Mouse (Mus musculus) heart, adult 2 months (tissue): ENCODE data around the gene Sept1. TPM values are rescaled to one million over a fixed set of nuclear protein-coding genes. Genes with fewer than 3 reads are reported as not detected.

Experiments
- DNase-seq, 2 experiments: peaks; one replicate each; pipeline ENCODE4 v3.0.0; 2021
- H3K27ac ChIP-seq: fragments of 200-600 bp; 2 replicates; pipeline ENCODE4 v1.8.1; 2022
- H3K27me3 ChIP-seq: fragments of 200-500 bp; 2 replicates; pipeline ENCODE4 v1.6.1; 2012; ENCODE audit warnings: mild to moderate bottlenecking, low read length, inconsistent platforms, mixed read lengths; ENCODE audit not compliant: control insufficient read depth, insufficient read depth
- H3K36me3 ChIP-seq: fragments of 200-500 bp; 2 replicates; pipeline ENCODE4 v1.6.1; 2012; ENCODE audit warnings: low read length, inconsistent platforms; ENCODE audit not compliant: control insufficient read depth, insufficient read depth
- H3K4me1 ChIP-seq: fragments of 200-500 bp; 2 replicates; pipeline ENCODE4 v1.6.1; 2011; ENCODE audit warnings: low read length; ENCODE audit not compliant: control insufficient read depth, insufficient read depth
- H3K4me3 ChIP-seq: fragments of 200-600 bp; 2 replicates; pipeline ENCODE4 v1.8.1; 2022
- H3K79me2 ChIP-seq: fragments of 200-500 bp; replicated peaks from 2 replicates; pipeline ENCODE4 v1.6.1; 2012; ENCODE audit warnings: mild to moderate bottlenecking, inconsistent platforms, low read length, moderate library complexity, mixed read lengths; ENCODE audit not compliant: control insufficient read depth, insufficient read depth
- H3K9ac ChIP-seq: fragments of 200-500 bp; 2 replicates; pipeline ENCODE4 v1.6.1; 2012; ENCODE audit warnings: low read depth, mild to moderate bottlenecking, control low read depth, inconsistent platforms, low read length, mixed read lengths
- CTCF ChIP-seq: fragments of 200-600 bp; IDR thresholded peaks from 2 replicates; pipeline ENCODE4 v1.8.1; 2022; ENCODE audit warnings: antibody characterized with exemption, mild to moderate bottlenecking, moderate library complexity
- EP300 ChIP-seq: fragments of 200-500 bp; IDR thresholded peaks from 2 replicates; pipeline ENCODE4 v1.6.1; 2011; ENCODE audit warnings: low read depth, low read length, control low read depth; ENCODE audit not compliant: insufficient read depth
- POLR2A ChIP-seq: fragments of 200-500 bp; IDR thresholded peaks from 2 replicates; pipeline ENCODE4 v1.6.1; 2011; ENCODE audit warnings: mild to moderate bottlenecking, low read depth, low read length, control low read depth; ENCODE audit not compliant: insufficient read depth
- WGBS: fragments of 180-500 bp; shearing (Covaris S2); methylation state at CpG from one replicate; pipeline ENCODE4 v1.1.7; 2018; 5-methylcytosine and 5-hydroxymethylcytosine counted together
- intact Hi-C: fragments of 180-260 bp; cut with DNase I; formaldehyde crosslinking; loops from one replicate; pipeline ENCODE4 v1.15.1; 2025
- polyA plus RNA-seq: library from polyadenylated mRNA; depleted of rRNA; stranded (reverse); fragments of >200 nt; gene quantifications from 2 replicates; pipeline ENCODE4 v1.2.3, GENCODE M21; 2012
- total RNA-seq, 2 experiments: library from RNA; stranded (reverse); gene quantifications; 2 replicates each; pipeline ENCODE4 v1.2.3; 2021

Sept1 gene
- total and polyA plus RNA-seq, 3 experiments: 2.5 to 13.0 (median 4.7) TPM

DNA sequence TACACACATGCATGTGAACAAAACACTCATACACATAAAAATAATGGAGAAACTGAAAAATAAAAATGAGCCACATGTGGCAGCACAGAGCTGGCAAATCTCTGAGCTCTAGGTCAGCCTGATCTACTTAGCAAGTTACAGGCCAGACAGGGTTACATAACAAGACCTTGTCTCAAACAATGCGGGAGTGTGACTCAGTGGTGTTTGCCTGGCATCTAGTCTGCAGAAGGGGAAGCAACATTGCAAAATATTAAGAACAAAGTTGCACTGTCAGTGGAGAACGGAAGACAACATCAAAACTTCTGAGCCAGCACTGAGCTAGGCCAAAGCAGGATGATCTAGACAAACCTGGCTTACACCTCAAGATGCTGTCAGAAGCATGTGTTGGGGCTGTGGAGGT, 37.3 kb upstream of the Sept1 start:
- Histone ChIP-seq H3K27me3 (no peaks in the 10 kb centered on the region), H3K4me3 (no peak overlapping the region), H3K9ac (no peak overlapping the region), H3K36me3 (peaks cover 5% of the 10 kb centered on the region; the same call in 1 of the 2 replicates), H3K27ac (no peak overlapping the region), H3K79me2 (no peaks in the 10 kb centered on the region), H3K4me1 (peaks cover 5% of the 10 kb centered on the region)
- 76% methylated on average over 2 of the region's 2 CpGs for WGBS
- intact Hi-C loops: no loop called here
- DNase-seq: no peak
- TF ChIP-seq EP300 (no peak), POLR2A (no peak), CTCF (no peak)

DNA sequence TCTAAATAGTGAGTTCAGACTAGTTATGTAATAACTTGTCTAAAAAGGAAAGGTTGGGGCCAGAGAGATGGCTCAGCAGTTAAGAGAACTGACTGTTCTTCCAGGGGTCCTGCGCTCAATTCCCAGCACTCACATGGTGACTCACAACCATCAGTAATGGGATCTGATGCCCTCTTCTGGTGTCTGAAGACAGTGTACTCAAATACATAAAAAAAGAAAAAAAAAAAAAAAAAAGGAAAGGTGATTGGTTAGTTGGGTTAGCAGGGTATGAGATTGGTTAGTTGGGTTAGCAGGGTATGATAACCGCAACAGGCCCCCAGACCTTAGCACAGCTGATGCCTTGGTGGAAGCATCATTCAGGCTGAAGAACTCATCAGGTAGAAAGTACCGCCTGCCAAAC, 30.6 kb upstream of the Sept1 start:
- no peak for DNase-seq
- no peak overlapping the region for H3K9ac ChIP-seq
- no peak overlapping the region for H3K27ac ChIP-seq
- H3K4me1 ChIP-seq: peaks cover 2% of the 10 kb centered on the region
- intact Hi-C loops: loop anchor here (5.0 kb wide), 1 partner anchor 44 kb away; no protein-coding TSS in a partner anchor
- no peak overlapping the region for H3K4me3 ChIP-seq
- no peaks in the 10 kb centered on the region for H3K79me2 ChIP-seq
- TF ChIP-seq CTCF (no peak), EP300 (no peak), POLR2A (no peak)
- no peaks in the 10 kb centered on the region for H3K27me3 ChIP-seq
- H3K36me3 ChIP-seq: no peaks in the 10 kb centered on the region
- 89% methylated on average over 3 of the region's 3 CpGs for WGBS

DNA sequence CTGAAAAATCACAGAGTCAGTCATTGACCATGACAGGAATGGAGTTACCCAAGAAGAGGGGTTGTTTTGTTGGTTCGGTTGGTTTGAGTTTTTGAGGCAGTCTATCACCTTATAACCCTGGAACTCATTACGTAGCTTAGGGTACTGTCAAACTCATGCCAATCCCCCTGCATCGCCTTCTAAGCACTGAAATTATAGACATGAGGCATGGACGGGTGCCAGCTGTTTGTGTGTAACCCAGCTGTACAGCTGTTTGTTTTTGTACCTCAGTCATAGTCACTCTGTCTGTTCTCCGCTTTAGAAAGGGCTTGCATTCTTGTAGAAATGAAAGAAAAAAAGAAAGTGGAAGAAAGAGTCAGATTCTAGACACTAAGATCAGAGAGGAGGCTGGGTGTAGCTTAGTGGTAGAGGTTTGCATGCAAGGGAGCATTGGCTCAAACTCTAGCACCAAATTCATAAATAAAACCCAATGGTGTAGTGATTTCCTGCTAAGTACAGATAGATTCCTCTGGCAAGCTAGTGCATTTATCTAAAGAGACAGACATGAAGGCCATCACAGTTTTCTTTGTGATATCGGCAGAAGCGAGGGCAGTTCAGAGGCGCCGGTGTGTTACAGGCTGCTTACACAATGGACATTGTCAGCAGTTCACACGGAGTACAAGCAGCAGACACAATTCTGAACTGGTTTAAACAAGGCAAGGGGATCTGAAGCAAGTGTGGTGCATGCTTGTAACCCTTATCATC, 29.5 kb upstream of the Sept1 start:
- H3K4me3 ChIP-seq: no peak overlapping the region
- H3K27me3 ChIP-seq: no peaks in the 10 kb centered on the region
- TF ChIP-seq POLR2A: no peak
- TF ChIP-seq EP300: no peak
- TF ChIP-seq CTCF: no peak
- H3K4me1 ChIP-seq: peaks cover 2% of the 10 kb centered on the region
- H3K27ac ChIP-seq: no peak overlapping the region
- H3K9ac ChIP-seq: no peak overlapping the region
- H3K79me2 ChIP-seq: no peaks in the 10 kb centered on the region
- no peaks in the 10 kb centered on the region for H3K36me3 ChIP-seq
- intact Hi-C loops: loop anchor here (5.0 kb wide), 1 partner anchor 45 kb away; no protein-coding TSS in a partner anchor
- no peak for DNase-seq
- WGBS: 71% methylated on average over 10 of the region's 10 CpGs

DNA sequence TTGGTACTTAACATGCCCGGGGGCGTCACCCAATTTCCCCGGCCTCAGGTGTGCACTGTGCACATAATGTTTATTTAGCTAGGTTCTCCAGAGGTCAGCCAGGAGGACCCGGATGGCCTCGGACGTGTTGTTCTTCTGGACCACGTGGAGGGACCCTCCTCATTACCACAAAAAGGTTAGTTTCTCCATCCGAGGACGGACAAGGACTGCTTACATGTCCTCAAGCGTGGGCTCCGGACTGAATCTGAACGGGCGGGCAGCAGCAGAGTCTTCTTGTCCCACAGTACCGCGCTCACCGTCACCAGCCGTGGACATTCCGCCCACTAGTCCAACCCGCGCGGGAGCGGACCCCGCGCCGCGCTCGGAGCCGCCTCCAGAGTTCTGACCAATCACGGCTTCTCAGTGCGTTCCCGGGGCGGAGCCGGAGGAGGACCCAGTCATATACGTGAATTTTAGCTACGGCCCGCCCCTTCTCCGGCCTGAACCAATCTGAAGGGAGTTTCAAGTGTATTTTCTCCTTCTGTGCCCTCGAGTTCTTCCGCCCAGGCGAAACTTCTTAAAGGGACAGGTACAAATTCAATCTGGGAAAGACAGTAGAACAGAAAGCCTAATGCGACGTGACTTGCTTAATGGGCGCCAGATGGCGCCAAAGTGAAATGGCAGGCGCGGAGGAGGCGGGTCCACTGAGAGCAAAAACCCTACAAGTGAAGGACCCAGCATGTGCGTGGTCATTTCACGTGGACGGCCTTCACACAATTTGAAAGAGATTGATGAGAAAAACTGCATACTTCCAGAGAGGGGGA, 27.6 kb upstream of the Sept1 start, which contains the start of gene Dctpp1:
Gene Dctpp1, minus strand, starts transcription at position 401 of the 803 bp plus-strand sequence.
- intact Hi-C loops: loop anchor here (2.0 to 5.0 kb wide), 2 partner anchors 14 to 47 kb away; partner anchors contain the start of gene Sephs2
- Histone ChIP-seq H3K79me2 (no peaks in the 10 kb centered on the region), H3K27ac (peak within 1 kb of the TSS; percentile 59; the same call in 1 of the 2 replicates)

DNA sequence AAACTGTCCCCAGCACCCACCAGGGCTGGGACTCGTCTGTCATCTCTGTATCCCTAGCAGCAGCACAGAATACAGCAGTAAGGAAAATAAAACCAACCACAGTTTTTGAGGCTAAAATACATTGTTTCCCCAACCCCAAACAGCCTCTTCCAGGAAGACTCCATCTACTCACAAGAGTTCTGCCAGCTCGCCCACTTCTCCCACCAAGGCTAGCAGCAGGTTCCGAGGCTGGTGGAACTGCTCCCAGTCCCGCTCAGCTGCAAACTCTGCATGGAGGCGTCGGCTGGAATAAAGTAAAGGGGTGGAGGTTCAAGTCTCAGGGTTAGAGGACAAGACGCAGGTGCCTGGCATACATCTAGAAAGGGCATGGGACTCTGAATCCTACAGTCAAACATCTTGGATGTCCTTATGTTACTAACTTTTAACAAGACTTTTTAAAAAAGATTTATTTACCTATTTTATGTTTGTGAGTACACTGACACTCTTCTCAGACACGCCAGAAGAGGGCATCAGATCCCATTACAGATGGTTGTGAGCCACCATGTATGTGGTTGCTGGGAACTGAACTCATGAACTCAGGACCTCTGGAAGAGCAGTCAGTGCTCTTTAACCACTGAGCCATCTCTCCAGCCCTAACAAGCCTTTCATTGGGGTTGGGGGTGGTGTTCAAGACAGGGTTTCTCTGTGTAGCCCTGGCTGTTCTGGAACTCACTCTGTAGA, 26.4 kb upstream of the Sept1 start:
- H3K4me1 ChIP-seq: peaks cover 4% of the 10 kb centered on the region
- H3K79me2 ChIP-seq: no peaks in the 10 kb centered on the region
- WGBS: 77% methylated on average over 8 of the region's 8 CpGs
- H3K36me3 ChIP-seq: no peaks in the 10 kb centered on the region
- H3K9ac ChIP-seq: no peak overlapping the region
- H3K27ac ChIP-seq: no peak overlapping the region
- intact Hi-C loops: no loop called here
- no peaks in the 10 kb centered on the region for H3K27me3 ChIP-seq
- no peak for DNase-seq
- TF ChIP-seq EP300: no peak
- TF ChIP-seq CTCF: no peak
- no peak for TF ChIP-seq POLR2A
- no peak overlapping the region for H3K4me3 ChIP-seq

More for the DNA sequence above, 27.6 kb upstream of the Sept1 start, which contains the start of gene Dctpp1:
- DNase-seq: peak; percentile 96 to 99
- peak within 1 kb of the TSS; percentile 66 for H3K9ac ChIP-seq
- H3K4me1 ChIP-seq: peaks cover 2% of the 10 kb centered on the region
- no peaks in the 10 kb centered on the region for H3K36me3 ChIP-seq
- peak within 1 kb of the TSS; percentile 81 for H3K4me3 ChIP-seq
- TF ChIP-seq EP300 (peak; percentile 64; the same call in 1 of the 2 replicates), POLR2A (peak; percentile 80), CTCF (peak; percentile 89)
- no peaks in the 10 kb centered on the region for H3K27me3 ChIP-seq
- under 1% methylated on average over 50 of the region's 50 CpGs for WGBS
